Mouse (Mus musculus) midbrain, embryonic 14.5 days (tissue): Measurements from ENCODE around the gene Loxl4. TPM values are rescaled to one million over a fixed set of nuclear protein-coding genes. Genes with fewer than 3 reads are reported as not detected.
A peak's percentile ranks its signal among the peaks of the same experiment; 100 is the strongest.

Source experiments
- ATAC-seq: fragments of 200-750 bp; cut with Nextera tagmentation; 2 replicates; pipeline ENCODE4 v1.8.0; 2017; ENCODE audit warnings: moderate number of reproducible peaks, moderate library complexity; ENCODE audit not compliant: low FRiP score, low TSS enrichment
- DNase-seq: peaks from one replicate; pipeline ENCODE4 v3.0.0-alpha.2; 2015
- H3K27ac ChIP-seq: fragments of 300-500 bp; sonication (generic); replicated peaks from 2 replicates; pipeline ENCODE4 v1.5.1; 2014; ENCODE audit warnings: mild to moderate bottlenecking, low read depth, low read length, moderate library complexity
- H3K27me3 ChIP-seq: fragments of 300-500 bp; sonication (generic); 2 replicates; pipeline ENCODE4 v1.6.1; 2014; ENCODE audit warnings: low read length, control low read depth, mixed read lengths; ENCODE audit not compliant: control insufficient read depth, insufficient read depth
- H3K36me3 ChIP-seq: fragments of 300-500 bp; sonication (generic); 2 replicates; pipeline ENCODE4 v1.6.1; 2014; ENCODE audit warnings: low read length, control low read depth; ENCODE audit not compliant: control insufficient read depth, insufficient read depth
- H3K4me1 ChIP-seq: fragments of 300-500 bp; sonication (generic); 2 replicates; pipeline ENCODE4 v1.6.1; 2014; ENCODE audit warnings: mild to moderate bottlenecking, antibody characterized with exemption, low read length, control low read depth; ENCODE audit not compliant: control insufficient read depth, insufficient read depth
- H3K4me2 ChIP-seq: fragments of 300-500 bp; sonication (generic); 2 replicates; pipeline ENCODE4 v1.6.1; 2014; ENCODE audit warnings: mild to moderate bottlenecking, low read length, moderate library complexity
- H3K4me3 ChIP-seq: fragments of 300-500 bp; sonication (generic); replicated peaks from 2 replicates; pipeline ENCODE4 v1.5.1; 2014; ENCODE audit warnings: low read depth, low read length
- H3K9ac ChIP-seq: fragments of 300-500 bp; sonication (generic); replicated peaks from 2 replicates; pipeline ENCODE4 v1.6.1; 2014; ENCODE audit warnings: mild to moderate bottlenecking, low read length, moderate library complexity
- H3K9me3 ChIP-seq: fragments of 300-500 bp; sonication (generic); 2 replicates; pipeline ENCODE4 v1.6.1; 2016; ENCODE audit warnings: low read length, control low read depth, mixed read lengths; ENCODE audit not compliant: control insufficient read depth
- WGBS: fragments of 180-500 bp; shearing (Covaris S2); extraction: QIAGEN DNeasy Blood & Tissue Kit; methylation state at CpG from one replicate; pipeline ENCODE4 v1.1.7; 2014; 5-methylcytosine and 5-hydroxymethylcytosine counted together
- polyA plus RNA-seq: library from polyadenylated mRNA; unstranded; fragments of >200 nt; fragmentation: Nextera tagmentation; extraction: Ambion mirVana; gene quantifications from 2 replicates; pipeline ENCODE4 v1.2.1, GENCODE M21; 2014

The Loxl4 gene
- polyA plus RNA-seq, 1 experiment from 2014 or later = 0.20 TPM

DNA sequence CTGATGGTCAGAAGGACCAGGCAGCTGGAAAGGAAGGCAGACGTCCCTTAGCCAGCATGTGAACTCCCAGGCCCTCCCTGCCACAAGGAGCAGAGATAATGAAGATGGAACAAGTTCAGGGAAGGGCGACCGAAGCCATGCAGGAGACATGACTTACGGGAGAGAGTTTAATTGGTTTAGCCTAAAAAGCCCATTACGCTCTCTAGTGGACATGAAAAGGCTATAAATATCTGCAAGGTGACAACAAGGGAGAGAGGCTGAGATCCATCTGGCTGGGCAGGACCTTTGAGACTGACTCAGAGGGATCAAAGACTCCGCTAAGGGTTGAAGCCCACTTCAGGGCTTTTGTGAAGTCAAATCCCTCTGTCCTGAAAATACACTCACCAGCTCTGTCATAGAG lies 40.5 kb upstream of the Loxl4 start:
- no peaks in the 10 kb centered on the region for H3K9me3 ChIP-seq
- DNase-seq (no peak), ATAC-seq (no peak)
- no peak overlapping the region for H3K9ac ChIP-seq
- H3K36me3 ChIP-seq = no peaks in the 10 kb centered on the region
- no peaks in the 10 kb centered on the region for H3K4me1 ChIP-seq
- H3K4me2 ChIP-seq = no peak overlapping the region
- no peak overlapping the region for H3K4me3 ChIP-seq
- peaks cover 3% of the 10 kb centered on the region; the same call in 1 of the 2 replicates for H3K27me3 ChIP-seq
- 20% methylated on average over 6 of the region's 6 CpGs for WGBS
- H3K27ac ChIP-seq = no peak overlapping the region

DNA sequence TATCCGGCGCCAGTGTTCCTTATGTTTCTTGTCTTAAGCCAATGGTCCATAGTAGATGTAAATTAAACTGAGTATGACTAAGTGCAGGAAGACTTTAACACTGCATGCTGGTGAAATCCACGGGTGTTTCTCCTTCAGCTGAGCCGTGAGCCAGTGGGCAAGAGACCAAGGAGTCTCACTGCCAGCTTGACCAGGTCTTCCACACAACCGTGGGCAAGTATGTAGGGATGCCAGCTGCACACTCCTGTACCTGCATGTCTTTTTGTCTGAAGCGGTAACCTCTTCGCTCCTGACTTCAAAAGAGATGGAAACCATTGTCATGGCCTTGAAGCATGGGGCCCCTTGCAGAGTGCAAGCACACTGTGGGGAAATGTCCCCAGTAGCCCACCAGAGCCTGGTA lies 39.8 kb upstream of the Loxl4 start:
- Histone ChIP-seq H3K4me3 (no peak overlapping the region), H3K4me2 (no peak overlapping the region), H3K4me1 (no peaks in the 10 kb centered on the region), H3K36me3 (no peaks in the 10 kb centered on the region), H3K9ac (no peak overlapping the region), H3K9me3 (no peaks in the 10 kb centered on the region), H3K27ac (no peak overlapping the region), H3K27me3 (peaks cover 3% of the 10 kb centered on the region; the same call in 1 of the 2 replicates)
- DNase-seq (no peak), ATAC-seq (no peak)
- WGBS = 83% methylated on average over 7 of the region's 7 CpGs

DNA sequence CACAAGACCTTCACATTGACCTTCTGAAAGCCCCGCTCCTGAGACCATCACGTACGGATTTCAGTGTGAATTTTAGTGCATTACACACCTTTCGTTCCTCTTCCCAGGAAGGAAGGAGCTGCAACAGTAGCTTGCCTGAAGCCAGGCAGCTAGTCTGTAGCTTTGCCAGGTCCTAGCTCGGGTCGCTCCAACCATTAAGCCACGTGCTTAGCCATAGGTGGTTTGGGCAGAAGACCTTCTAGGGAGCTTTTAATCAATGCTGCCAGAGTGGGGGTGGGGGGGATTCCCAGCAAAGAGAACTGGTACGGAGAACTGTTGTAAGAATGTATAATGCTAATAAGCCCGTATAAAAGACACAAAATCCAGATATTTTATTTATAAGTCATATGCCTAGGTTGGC lies 27.6 kb upstream of the Loxl4 start:
- no peaks in the 10 kb centered on the region for H3K36me3 ChIP-seq
- WGBS = 83% methylated on average over 9 of the region's 9 CpGs
- H3K4me2 ChIP-seq = no peak overlapping the region
- no peak for DNase-seq
- no peak overlapping the region for H3K4me3 ChIP-seq
- H3K27ac ChIP-seq = no peak overlapping the region
- ATAC-seq = no peak
- no peaks in the 10 kb centered on the region for H3K27me3 ChIP-seq
- H3K4me1 ChIP-seq = no peaks in the 10 kb centered on the region
- peaks cover 4% of the 10 kb centered on the region; the same call in 1 of the 2 replicates for H3K9me3 ChIP-seq
- H3K9ac ChIP-seq = no peak overlapping the region

DNA sequence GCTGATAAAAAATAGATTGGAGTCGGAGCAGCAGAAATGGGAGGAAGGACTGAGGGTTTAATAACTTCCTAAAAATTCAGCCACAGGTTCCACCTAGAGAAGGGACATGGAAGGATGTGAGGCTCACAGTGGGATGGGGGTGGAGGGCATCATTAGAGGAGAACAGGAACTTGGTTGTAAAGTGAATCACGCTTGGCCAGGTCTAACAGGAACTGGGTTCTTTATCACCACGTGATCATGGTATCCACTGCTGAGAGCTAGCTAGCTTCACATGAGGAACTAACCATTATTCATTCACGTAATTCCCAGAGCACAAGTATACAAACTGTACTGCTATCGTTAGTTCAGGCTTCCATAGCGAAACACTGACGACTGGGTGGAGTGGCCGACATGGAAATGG lies 26.9 kb upstream of the Loxl4 start:
- no peaks in the 10 kb centered on the region for H3K4me1 ChIP-seq
- H3K9ac ChIP-seq = no peak overlapping the region
- H3K4me3 ChIP-seq = no peak overlapping the region
- ATAC-seq (no peak), DNase-seq (no peak)
- no peaks in the 10 kb centered on the region for H3K27me3 ChIP-seq
- 80% methylated on average over 8 of the region's 8 CpGs for whole genome bisulfite sequencing
- 0 out of 2 replicates have a peak, but pooled peaks cover 4% of the 10 kb centered on the region for H3K9me3 ChIP-seq
- H3K36me3 ChIP-seq = no peaks in the 10 kb centered on the region
- H3K4me2 ChIP-seq = no peak overlapping the region
- no peak overlapping the region for H3K27ac ChIP-seq

DNA sequence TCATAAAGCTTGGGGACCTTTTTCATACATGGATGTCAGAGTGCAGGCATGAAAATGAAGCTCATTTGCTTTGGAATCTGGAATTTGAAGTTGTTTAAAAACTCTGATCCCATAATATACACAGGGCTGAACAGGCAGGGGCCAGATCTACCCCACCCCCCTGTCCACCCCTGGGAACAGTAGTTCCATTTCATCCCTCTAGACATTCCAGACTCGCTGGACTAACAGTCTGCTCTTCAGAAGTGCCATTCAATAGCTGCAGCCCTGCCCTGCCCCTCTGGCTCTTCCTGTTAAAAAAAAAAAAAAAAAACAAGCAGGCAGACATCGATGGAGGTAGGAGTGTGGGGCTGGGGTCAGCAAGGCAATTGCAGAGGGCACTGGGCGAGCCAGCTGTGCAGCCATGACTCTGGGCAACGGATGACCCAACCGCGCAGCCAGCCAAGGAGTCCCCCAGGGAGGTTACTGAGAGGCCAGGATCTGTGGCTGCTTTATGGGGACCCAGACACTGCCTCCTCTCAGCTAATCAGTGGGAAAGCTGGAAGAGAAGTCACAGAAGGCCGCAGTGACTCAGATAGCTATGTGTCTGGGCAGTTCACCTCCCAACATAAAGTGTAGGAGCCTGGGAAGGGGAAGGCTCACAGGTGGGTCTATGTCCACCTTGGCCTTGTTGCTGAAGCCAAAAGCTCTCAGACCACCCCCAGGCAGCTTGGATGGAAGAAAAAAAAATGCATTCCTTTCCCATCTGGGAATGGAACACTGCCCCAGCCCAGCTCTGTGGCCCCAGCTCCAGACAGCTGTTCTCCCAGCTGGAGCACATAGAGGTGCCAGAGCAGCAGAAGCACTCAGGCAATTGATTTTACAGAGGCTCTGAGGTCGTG lies 26.2 kb upstream of the Loxl4 start:
- Histone ChIP-seq H3K4me3 (no peak overlapping the region), H3K9ac (no peak overlapping the region), H3K9me3 (no peaks in the 10 kb centered on the region), H3K36me3 (no peaks in the 10 kb centered on the region), H3K27me3 (no peaks in the 10 kb centered on the region), H3K4me1 (no peaks in the 10 kb centered on the region), H3K27ac (no peak overlapping the region), H3K4me2 (no peak overlapping the region)
- DNase-seq = no peak
- 68% methylated on average over 8 of the region's 8 CpGs for WGBS
- ATAC-seq = no peak

DNA sequence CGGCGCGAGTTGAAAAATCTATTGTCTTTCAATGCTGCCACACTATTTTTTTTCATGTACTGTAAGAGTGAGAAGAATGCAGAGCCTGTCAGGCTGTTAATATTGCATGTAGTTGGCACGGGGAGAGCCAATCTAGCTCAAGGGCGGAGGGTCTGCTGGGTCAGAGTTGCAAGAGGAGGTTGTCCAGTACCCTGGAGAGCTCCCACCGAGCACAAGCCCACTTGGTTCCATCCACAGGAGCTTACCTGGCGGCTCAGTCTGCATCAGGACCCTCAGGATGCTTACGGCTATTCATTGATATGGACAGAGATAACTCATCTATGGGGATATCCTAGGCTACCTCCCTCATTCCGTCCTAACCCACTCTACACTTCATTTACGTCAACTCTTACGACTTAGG lies 24.0 kb upstream of the Loxl4 start:
- no peaks in the 10 kb centered on the region for H3K27me3 ChIP-seq
- no peak for DNase-seq
- no peak overlapping the region for H3K9ac ChIP-seq
- H3K36me3 ChIP-seq = no peaks in the 10 kb centered on the region
- no peak overlapping the region for H3K4me3 ChIP-seq
- ATAC-seq = no peak
- no peak overlapping the region for H3K4me2 ChIP-seq
- no peak overlapping the region for H3K27ac ChIP-seq
- H3K9me3 ChIP-seq = no peaks in the 10 kb centered on the region
- WGBS = 56% methylated on average over 11 of the region's 11 CpGs
- no peaks in the 10 kb centered on the region for H3K4me1 ChIP-seq

DNA sequence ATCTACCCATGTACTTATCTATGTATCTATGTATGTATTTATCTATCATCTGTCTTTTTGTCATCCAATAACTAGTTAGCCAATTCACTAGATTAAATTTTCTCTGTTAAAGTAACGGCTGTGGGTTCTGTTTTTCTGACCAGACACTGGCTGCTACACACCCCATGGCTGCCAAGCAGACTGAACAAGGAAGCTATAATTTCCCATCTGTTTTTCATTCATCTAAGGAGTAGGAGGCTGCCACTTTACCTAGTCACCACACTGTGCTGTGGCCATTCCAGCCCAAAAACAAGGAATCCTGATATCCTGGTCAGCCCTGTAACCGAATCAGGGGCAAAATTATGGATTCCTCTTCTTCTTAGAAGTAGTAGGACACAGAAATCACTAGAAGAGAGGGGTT lies 21.0 kb upstream of the Loxl4 start:
- Histone ChIP-seq H3K27me3 (no peaks in the 10 kb centered on the region), H3K36me3 (no peaks in the 10 kb centered on the region), H3K27ac (no peak overlapping the region), H3K9ac (no peak overlapping the region), H3K4me3 (no peak overlapping the region), H3K9me3 (no peaks in the 10 kb centered on the region), H3K4me2 (no peak overlapping the region), H3K4me1 (no peaks in the 10 kb centered on the region)
- 78% methylated on average over 2 of the region's 2 CpGs for WGBS
- no peak for DNase-seq
- ATAC-seq = no peak

DNA sequence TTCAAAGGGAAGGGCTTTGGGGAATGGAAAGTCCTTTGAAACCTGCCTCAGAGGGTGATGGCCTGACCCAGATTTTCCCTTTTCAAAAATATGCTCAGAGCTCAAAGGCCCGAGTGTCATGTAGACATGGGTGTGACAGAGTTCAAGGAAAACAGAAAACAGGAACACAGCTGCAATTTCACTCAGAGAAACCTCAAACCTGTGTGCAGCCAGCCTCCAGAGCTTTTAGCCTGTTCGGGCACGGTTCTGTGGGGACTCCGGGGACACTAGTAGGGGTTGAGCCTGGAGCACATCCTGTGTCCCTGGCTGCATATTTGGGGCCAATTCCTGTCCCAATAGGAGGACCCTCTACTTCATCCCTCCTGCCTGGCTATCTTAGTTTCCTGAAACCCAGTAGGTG lies 19.7 kb upstream of the Loxl4 start:
- no peaks in the 10 kb centered on the region for H3K36me3 ChIP-seq
- no peaks in the 10 kb centered on the region for H3K27me3 ChIP-seq
- no peaks in the 10 kb centered on the region for H3K4me1 ChIP-seq
- H3K4me2 ChIP-seq = no peak overlapping the region
- no peak overlapping the region for H3K27ac ChIP-seq
- H3K9me3 ChIP-seq = no peaks in the 10 kb centered on the region
- ATAC-seq (no peak), DNase-seq (no peak)
- no peak overlapping the region for H3K4me3 ChIP-seq
- 83% methylated on average over 4 of the region's 4 CpGs for WGBS
- no peak overlapping the region for H3K9ac ChIP-seq

DNA sequence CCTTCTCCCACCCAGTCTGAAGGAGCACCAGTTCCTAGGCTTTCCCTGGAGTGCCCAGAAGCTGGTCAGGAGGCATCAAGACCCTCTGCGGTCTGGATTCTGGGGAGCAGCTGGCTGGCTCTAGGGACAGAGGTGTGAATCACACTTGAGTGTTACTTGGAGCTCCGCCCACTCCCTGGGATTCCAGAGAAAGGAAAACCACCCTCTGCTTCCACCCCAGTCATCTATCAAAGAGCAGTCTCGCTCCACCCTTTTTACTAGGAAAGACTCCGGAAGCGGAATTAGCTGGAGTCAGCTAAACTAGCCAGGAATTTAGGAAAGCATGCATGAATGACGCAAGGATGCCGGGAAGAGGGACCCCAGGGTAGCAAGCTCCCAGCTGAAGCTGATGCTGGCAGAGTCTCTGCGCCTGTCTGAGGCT lies 18.9 kb upstream of the Loxl4 start:
- H3K9ac ChIP-seq = no peak overlapping the region
- H3K27ac ChIP-seq = no peak overlapping the region
- DNase-seq (peak; percentile 13), ATAC-seq (no peak)
- H3K4me1 ChIP-seq = no peaks in the 10 kb centered on the region
- no peaks in the 10 kb centered on the region for H3K36me3 ChIP-seq
- no peaks in the 10 kb centered on the region for H3K27me3 ChIP-seq
- no peaks in the 10 kb centered on the region for H3K9me3 ChIP-seq
- no peak overlapping the region for H3K4me3 ChIP-seq
- 30% methylated on average over 8 of the region's 8 CpGs for WGBS
- no peak overlapping the region for H3K4me2 ChIP-seq
